Mouse (Mus musculus) heart, embryonic 13.5 days (tissue): Measurements from ENCODE around the gene Tnrc6b. TPM values are rescaled to one million over a fixed set of nuclear protein-coding genes. Genes with fewer than 3 reads are reported as not detected.

Experiments used
- ATAC-seq: fragments of 200-750 bp; cut with Nextera tagmentation; 2 replicates; pipeline ENCODE4 v1.8.0; 2017; ENCODE audit warnings: moderate TSS enrichment; ENCODE audit not compliant: insufficient number of reproducible peaks, low FRiP score, low TSS enrichment; ENCODE audit errors: extremely low read depth
- H3K27ac ChIP-seq: fragments of 300-500 bp; sonication (generic); replicated peaks from 2 replicates; pipeline ENCODE4 v1.5.1; 2015; ENCODE audit warnings: moderate library complexity, mild to moderate bottlenecking, inconsistent platforms
- H3K27me3 ChIP-seq: fragments of 300-500 bp; sonication (generic); replicated peaks from 2 replicates; pipeline ENCODE4 v1.6.1; 2015; ENCODE audit warnings: mild to moderate bottlenecking, inconsistent platforms
- H3K36me3 ChIP-seq: fragments of 300-500 bp; sonication (generic); 2 replicates; pipeline ENCODE4 v1.6.1; 2015; ENCODE audit warnings: mild to moderate bottlenecking, inconsistent platforms
- H3K4me1 ChIP-seq: fragments of 300-500 bp; sonication (generic); 2 replicates; pipeline ENCODE4 v1.6.1; 2015; ENCODE audit warnings: inconsistent platforms
- H3K4me2 ChIP-seq: fragments of 300-500 bp; sonication (generic); 2 replicates; pipeline ENCODE4 v1.6.1; 2015; ENCODE audit warnings: inconsistent platforms, mild to moderate bottlenecking, moderate library complexity
- H3K4me3 ChIP-seq: fragments of 300-500 bp; sonication (generic); 2 replicates; pipeline ENCODE4 v1.5.1; 2015; ENCODE audit warnings: moderate library complexity, mild to moderate bottlenecking, inconsistent platforms
- H3K9ac ChIP-seq: fragments of 300-500 bp; sonication (generic); 2 replicates; pipeline ENCODE4 v1.6.1; 2015; ENCODE audit warnings: inconsistent platforms, mild to moderate bottlenecking, moderate library complexity
- H3K9me3 ChIP-seq: fragments of 300-500 bp; sonication (generic); 2 replicates; pipeline ENCODE4 v1.6.1; 2016; ENCODE audit warnings: inconsistent platforms
- WGBS: fragments of 180-500 bp; shearing (Covaris S2); methylation state at CpG from one replicate; pipeline ENCODE4 v1.1.7; 2015; ENCODE audit warnings: mixed read lengths; 5-methylcytosine and 5-hydroxymethylcytosine counted together
- polyA plus RNA-seq: library from polyadenylated mRNA; unstranded; fragments of >200 nt; fragmentation: Nextera tagmentation; extraction: Ambion mirVana; gene quantifications from 2 replicates; pipeline ENCODE4 v1.2.1, GENCODE M21; 2015

Gene Tnrc6b
- polyA plus RNA-seq, 1 experiment from 2014 or later = 23.8 TPM

DNA sequence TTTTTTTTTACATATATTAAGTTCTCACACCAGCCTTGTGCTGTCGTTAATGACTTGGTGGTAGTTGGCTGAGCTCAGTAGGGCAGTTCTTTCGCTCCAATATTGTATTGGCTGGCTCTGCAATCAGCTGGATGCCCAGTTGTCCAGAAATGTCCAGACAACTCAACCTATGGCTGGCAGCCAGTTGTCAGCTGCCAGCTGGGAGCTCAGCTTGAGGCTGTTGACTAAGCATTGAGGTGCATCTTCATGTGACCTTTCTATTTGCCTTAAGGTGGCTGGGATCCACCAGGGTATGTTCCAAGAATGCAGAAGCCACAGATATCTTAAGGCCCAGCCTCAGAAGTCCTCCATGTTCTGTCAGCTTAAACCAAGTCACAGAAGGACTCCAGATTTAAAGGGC lies 54.3 kb downstream of the Tnrc6b start:
- ATAC-seq = no peak
- Histone ChIP-seq H3K27me3 (no peaks in the 10 kb centered on the region), H3K9ac (no peak overlapping the region), H3K4me3 (no peak overlapping the region), H3K9me3 (no peaks in the 10 kb centered on the region), H3K27ac (no peak overlapping the region), H3K4me1 (no peaks in the 10 kb centered on the region), H3K4me2 (no peak overlapping the region), H3K36me3 (no peaks in the 10 kb centered on the region)
- WGBS = 82% methylated on average over 2 of the region's 2 CpGs

- 84% methylated on average over 3 of the region's 3 CpGs for WGBS
Measured at GRCm38 (mm10) chr15:80768216-80768615, 57.1 kb downstream of the Tnrc6b start.

GRCm38 (mm10) chr15:80771926-80772441 lies 60.9 kb downstream of the Tnrc6b start:
- 0 out of 2 replicates have a peak, but pooled peaks cover 4% of the 10 kb centered on the region for H3K4me1 ChIP-seq
- no peak for ATAC-seq
- H3K4me2 ChIP-seq = no peak overlapping the region
- no peaks in the 10 kb centered on the region for H3K27me3 ChIP-seq
- H3K36me3 ChIP-seq = no peaks in the 10 kb centered on the region
- no peak overlapping the region for H3K4me3 ChIP-seq
- no peak overlapping the region for H3K27ac ChIP-seq
- H3K9me3 ChIP-seq = no peaks in the 10 kb centered on the region
- H3K9ac ChIP-seq = no peak overlapping the region
- 10% methylated on average over 1 of the region's 1 CpGs for WGBS

More at GRCm38 (mm10) chr15:80768216-80768615, 57.1 kb downstream of the Tnrc6b start:
- H3K27ac ChIP-seq = no peak overlapping the region
- H3K27me3 ChIP-seq = no peaks in the 10 kb centered on the region
- no peak for ATAC-seq
- H3K9ac ChIP-seq = no peak overlapping the region
- no peak overlapping the region for H3K4me3 ChIP-seq
- H3K9me3 ChIP-seq = no peaks in the 10 kb centered on the region
- no peaks in the 10 kb centered on the region for H3K36me3 ChIP-seq
- H3K4me2 ChIP-seq = no peak overlapping the region
- 0 out of 2 replicates have a peak, but pooled peaks cover 4% of the 10 kb centered on the region for H3K4me1 ChIP-seq

GRCm38 (mm10) chr15:80774666-80775065 lies 63.6 kb downstream of the Tnrc6b start:
- H3K4me3 ChIP-seq = no peak overlapping the region
- ATAC-seq = no peak
- no peak overlapping the region for H3K4me2 ChIP-seq
- no peaks in the 10 kb centered on the region for H3K27me3 ChIP-seq
- no peaks in the 10 kb centered on the region for H3K36me3 ChIP-seq
- no peak overlapping the region for H3K27ac ChIP-seq
- H3K4me1 ChIP-seq = 0 out of 2 replicates have a peak, but pooled peaks cover 6% of the 10 kb centered on the region
- H3K9ac ChIP-seq = no peak overlapping the region
- 91% methylated on average over 1 of the region's 1 CpGs for WGBS
- no peaks in the 10 kb centered on the region for H3K9me3 ChIP-seq

DNA sequence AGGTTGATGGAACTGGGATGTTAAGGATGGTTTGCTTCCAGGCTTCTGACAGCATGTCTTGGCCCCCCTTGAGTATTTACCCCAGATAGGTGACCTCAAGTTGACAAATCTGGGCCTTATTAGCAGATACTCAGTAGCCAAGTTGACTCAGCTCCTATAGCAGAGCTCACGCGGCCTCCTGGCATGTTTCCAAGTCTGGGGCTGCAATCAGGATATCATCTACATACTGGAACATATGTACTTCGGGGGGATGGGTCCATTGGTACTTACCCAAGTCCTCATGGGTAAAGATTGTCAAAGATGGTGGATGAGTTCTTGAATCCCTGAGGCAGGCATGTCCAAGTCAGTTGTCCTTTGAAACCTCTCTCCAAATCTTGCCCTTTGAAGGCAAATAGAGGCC lies 67.9 kb downstream of the Tnrc6b start:
- no peak for ATAC-seq
- no peak overlapping the region for H3K27ac ChIP-seq
- H3K9me3 ChIP-seq = no peaks in the 10 kb centered on the region
- no peak overlapping the region for H3K4me3 ChIP-seq
- H3K36me3 ChIP-seq = no peaks in the 10 kb centered on the region
- 0 out of 2 replicates have a peak, but pooled peaks cover 5% of the 10 kb centered on the region for H3K4me1 ChIP-seq
- no peaks in the 10 kb centered on the region for H3K27me3 ChIP-seq
- no peak overlapping the region for H3K4me2 ChIP-seq
- H3K9ac ChIP-seq = no peak overlapping the region
- WGBS = 68% methylated on average over 3 of the region's 3 CpGs

- H3K9me3 ChIP-seq = no peaks in the 10 kb centered on the region
- H3K27me3 ChIP-seq = no peaks in the 10 kb centered on the region
- no peak for ATAC-seq
- H3K4me2 ChIP-seq = no peak overlapping the region
- WGBS = 75% methylated on average over 5 of the region's 5 CpGs
- peaks cover 18% of the 10 kb centered on the region for H3K4me1 ChIP-seq
- no peak overlapping the region for H3K4me3 ChIP-seq
- H3K27ac ChIP-seq = no peak overlapping the region
- no peak overlapping the region for H3K9ac ChIP-seq
- no peaks in the 10 kb centered on the region for H3K36me3 ChIP-seq
Measured at GRCm38 (mm10) chr15:80780154-80780751, 69.1 kb downstream of the Tnrc6b start.

DNA sequence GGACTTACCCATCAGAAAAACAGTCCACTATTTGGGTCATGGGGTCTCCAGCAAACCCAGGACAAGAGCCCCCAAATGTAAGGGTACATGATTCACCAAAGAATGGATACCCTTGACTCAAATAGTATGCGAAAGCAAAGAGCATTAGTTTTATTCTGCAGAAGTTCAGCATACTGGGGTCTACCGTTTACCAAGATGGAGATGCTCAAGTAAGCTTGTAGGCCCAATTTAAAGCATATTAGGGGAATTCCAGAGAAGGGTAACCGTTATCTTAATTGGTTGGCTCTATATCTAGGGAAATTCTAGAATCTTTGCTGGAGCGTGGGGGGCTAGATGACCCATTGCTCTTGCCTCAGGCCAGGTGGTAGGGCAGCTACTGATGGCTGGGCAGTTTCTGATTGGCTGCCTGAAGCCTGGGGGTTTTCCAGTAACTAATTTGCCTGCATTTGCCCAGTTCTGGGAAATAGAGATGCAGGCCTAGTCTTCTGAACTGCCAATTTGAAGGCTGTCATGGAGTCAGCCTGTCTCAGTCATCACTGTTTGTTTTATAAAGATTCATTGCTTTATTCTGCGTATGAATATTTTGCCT lies 70.2 kb downstream of the Tnrc6b start:
- no peak overlapping the region for H3K27ac ChIP-seq
- no peaks in the 10 kb centered on the region for H3K9me3 ChIP-seq
- H3K4me3 ChIP-seq = no peak overlapping the region
- peaks cover 23% of the 10 kb centered on the region for H3K4me1 ChIP-seq
- no peak overlapping the region for H3K4me2 ChIP-seq
- ATAC-seq = no peak
- 83% methylated on average over 5 of the region's 5 CpGs for WGBS
- H3K27me3 ChIP-seq = no peaks in the 10 kb centered on the region
- no peak overlapping the region for H3K9ac ChIP-seq
- peaks cover 3% of the 10 kb centered on the region; the same call in 1 of the 2 replicates for H3K36me3 ChIP-seq

GRCm38 (mm10) chr15:80784553-80784971 lies 73.4 kb downstream of the Tnrc6b start:
- Histone ChIP-seq H3K36me3 (peaks cover 4% of the 10 kb centered on the region; the same call in 1 of the 2 replicates), H3K9ac (peak overlapping the region; percentile 50; the same call in 1 of the 2 replicates), H3K4me1 (peaks cover 21% of the 10 kb centered on the region), H3K27ac (peak overlapping the region; percentile 64), H3K27me3 (no peaks in the 10 kb centered on the region), H3K4me2 (peak overlapping the region; percentile 57), H3K4me3 (peak overlapping the region; percentile 17), H3K9me3 (no peaks in the 10 kb centered on the region)
- ATAC-seq = no peak
- 33% methylated on average over 7 of the region's 7 CpGs for WGBS

DNA sequence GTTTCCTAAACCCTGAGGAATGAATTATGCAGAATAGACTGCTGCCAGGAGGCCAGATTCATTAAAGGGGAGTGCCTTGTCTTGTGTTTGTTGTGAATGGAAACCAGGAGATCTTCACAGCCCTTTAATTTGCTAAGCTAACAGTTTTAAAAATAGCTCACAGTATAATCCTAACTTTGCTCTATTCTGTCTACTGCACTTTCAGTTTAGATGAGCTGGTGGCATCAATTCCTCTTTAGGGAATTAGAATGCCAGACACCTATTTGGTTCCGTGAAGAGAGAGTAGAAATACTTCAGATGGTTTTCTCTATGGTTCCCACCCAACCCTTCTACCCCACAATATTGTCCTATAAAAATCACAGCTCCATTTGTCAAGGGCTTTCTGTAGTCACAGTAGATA lies 74.6 kb downstream of the Tnrc6b start:
- Histone ChIP-seq H3K4me2 (no peak overlapping the region), H3K27ac (no peak overlapping the region), H3K9ac (no peak overlapping the region), H3K4me3 (no peak overlapping the region), H3K9me3 (no peaks in the 10 kb centered on the region), H3K27me3 (no peaks in the 10 kb centered on the region), H3K4me1 (peaks cover 18% of the 10 kb centered on the region), H3K36me3 (peaks cover 4% of the 10 kb centered on the region; the same call in 1 of the 2 replicates)
- no peak for ATAC-seq
- WGBS = 71% methylated on average over 1 of the region's 1 CpGs

DNA sequence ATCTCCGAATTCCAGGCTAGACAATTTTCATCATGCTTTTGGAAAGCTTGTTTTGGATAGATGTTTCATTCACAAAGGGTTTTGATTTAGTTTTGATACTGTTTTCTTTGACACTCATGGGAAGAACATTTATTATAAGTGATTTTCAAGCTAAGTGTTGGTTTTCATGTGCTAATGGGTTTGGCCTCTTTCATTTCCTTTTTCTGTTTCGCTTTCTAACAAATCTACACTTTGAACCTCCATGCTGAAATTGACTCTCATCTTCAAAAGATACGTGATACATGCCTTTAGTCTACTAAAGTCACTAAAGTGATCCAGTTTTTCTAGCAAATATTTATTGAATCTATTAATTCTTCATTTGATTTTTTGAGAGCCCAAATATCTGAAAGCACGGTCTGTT lies 76.6 kb downstream of the Tnrc6b start:
- Histone ChIP-seq H3K9me3 (no peaks in the 10 kb centered on the region), H3K4me3 (no peak overlapping the region), H3K4me2 (no peak overlapping the region), H3K4me1 (peaks cover 18% of the 10 kb centered on the region), H3K9ac (no peak overlapping the region), H3K27me3 (no peaks in the 10 kb centered on the region), H3K27ac (no peak overlapping the region), H3K36me3 (peaks cover 4% of the 10 kb centered on the region; the same call in 1 of the 2 replicates)
- 89% methylated on average over 4 of the region's 4 CpGs for WGBS
- no peak for ATAC-seq

GRCm38 (mm10) chr15:80792556-80792955 lies 81.4 kb downstream of the Tnrc6b start:
- Histone ChIP-seq H3K9me3 (no peaks in the 10 kb centered on the region), H3K9ac (no peak overlapping the region), H3K4me2 (no peak overlapping the region), H3K4me3 (no peak overlapping the region), H3K4me1 (peaks cover 11% of the 10 kb centered on the region), H3K27ac (no peak overlapping the region), H3K27me3 (no peaks in the 10 kb centered on the region), H3K36me3 (no peaks in the 10 kb centered on the region)
- no peak for ATAC-seq
- whole genome bisulfite sequencing = 74% methylated on average over 3 of the region's 3 CpGs

- no peaks in the 10 kb centered on the region for H3K36me3 ChIP-seq
- peaks cover 15% of the 10 kb centered on the region for H3K4me1 ChIP-seq
- H3K27ac ChIP-seq = no peak overlapping the region
- H3K27me3 ChIP-seq = no peaks in the 10 kb centered on the region
- H3K9me3 ChIP-seq = no peaks in the 10 kb centered on the region
- no peak for ATAC-seq
- no peak overlapping the region for H3K4me2 ChIP-seq
- no peak overlapping the region for H3K4me3 ChIP-seq
- 82% methylated on average over 1 of the region's 1 CpGs for WGBS
- no peak overlapping the region for H3K9ac ChIP-seq
Measured at GRCm38 (mm10) chr15:80795076-80795475, 84.0 kb downstream of the Tnrc6b start.
